Mouse (Mus musculus): Measurements from ENCODE around the gene Marc2. TPM values are rescaled to one million over a fixed set of nuclear protein-coding genes. Genes with fewer than 3 reads are reported as not detected.

Gene Marc2
- polyA plus RNA-seq, 1 experiment = 89.7 TPM

DNA sequence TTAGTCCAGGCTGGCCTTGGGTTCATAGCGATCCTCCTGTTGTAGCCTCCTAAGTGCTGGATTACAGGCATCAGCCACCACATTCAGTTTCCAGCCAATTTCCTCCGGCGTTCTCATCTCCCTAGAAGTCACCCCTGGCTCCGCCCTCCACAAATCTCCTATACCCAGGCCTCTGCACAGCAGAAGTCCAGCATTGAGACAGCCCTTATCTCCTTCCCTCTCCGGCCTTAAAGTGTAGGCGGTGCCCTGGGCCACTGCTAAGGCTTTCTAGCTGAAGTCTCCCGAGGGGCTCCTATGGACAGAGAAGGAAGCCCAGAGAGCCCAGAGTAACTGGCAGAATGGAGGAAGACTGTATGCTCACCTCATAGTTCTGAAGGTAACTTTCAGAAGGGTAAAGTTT, 12.8 kb downstream of the Marc2 start:
- no peak for TF ChIP-seq GATA1 (IDR thresholded peaks at IDR 0.05; ENCODE audit: low read length)

DNA sequence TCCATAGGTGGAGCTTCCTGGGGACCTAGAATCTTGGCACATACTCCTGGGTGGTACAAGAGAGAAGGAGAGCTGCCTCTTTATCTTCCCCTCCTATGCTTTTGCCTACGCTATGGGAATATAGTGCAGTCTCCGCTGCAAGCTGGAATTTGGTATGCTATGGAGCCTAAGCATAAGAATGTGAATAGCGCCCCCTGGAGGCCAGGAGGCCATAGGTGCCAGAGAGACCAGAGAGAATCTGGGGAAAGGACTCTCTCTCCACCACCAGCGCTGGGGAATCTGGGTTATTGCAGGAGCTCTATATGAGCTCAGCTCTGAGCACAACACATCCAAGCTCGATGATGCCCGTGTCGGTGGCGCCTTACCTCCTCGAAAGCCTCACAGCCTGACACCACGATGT, 14.0 kb downstream of the Marc2 start:
- no peak for TF ChIP-seq GATA1 (IDR thresholded peaks at IDR 0.05; ENCODE audit: low read length)

DNA sequence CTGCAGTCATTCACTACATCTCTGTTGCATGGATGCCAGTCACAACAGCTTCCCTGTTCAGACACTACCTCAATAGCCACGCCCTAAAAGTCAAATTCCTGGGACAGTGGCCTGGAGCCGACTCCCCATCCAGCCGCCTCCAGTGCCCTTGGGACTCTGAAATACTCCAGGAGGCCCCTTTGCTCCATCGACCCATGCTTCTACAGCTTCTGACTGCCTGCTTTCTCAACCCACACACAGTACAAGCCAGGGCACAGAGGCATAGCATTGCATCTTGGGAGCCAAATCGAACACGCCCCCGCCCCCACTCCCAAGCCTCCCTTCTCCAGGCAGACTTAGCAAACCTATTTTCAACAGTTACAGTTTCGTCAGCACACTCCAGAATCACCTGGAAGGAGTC, 16.4 kb downstream of the Marc2 start:
- TF ChIP-seq GATA1 (IDR thresholded peaks at IDR 0.05; ENCODE audit: low read length) = no peak

DNA sequence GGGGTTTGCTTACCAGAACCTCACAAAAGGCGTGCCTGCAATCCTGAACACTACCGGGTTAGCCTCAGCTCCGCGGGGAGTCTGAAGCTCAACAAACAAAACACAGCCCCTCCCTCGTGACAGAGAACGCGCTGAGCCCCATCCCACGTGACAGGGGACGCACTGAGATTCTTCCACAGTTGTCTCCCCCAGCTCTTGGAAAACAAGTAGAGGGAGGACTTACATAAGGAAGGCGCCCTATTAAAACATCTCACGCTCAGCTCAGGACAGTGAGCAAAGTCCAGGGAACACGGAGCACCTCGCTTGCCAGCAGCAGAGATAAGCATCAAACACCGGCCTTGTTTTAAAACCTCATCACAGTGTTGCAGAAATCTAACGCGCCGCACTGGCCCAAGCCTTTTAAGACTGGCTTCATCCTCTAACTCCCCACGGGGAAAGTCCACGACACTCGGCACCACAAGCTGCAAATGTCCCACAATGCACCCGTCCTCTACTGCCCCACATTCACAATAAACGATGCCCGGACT, 19.0 kb downstream of the Marc2 start:
- no peak for TF ChIP-seq GATA1 (IDR thresholded peaks at IDR 0.05; ENCODE audit: low read length)

DNA sequence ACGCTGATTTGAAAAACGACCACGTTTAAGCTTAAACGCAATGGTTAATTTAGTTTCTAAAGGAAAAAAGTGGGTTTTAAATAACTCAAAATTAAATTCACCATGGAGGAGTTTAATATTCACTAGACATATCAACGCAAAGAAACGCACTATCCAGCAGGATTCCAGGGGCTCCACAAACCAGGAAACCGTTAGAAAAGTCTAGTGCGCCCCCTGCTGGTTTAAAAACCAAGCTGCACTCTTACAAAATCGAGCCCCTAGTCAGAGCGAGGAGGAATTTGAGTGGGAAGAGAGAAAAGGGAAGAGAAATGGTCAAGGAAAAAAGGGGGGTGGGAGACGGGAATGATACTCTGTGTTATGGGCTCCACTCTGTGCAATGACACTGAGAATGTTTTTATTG, 21.2 kb downstream of the Marc2 start:
- no peak for TF ChIP-seq GATA1 (IDR thresholded peaks at IDR 0.05; ENCODE audit: low read length)

DNA sequence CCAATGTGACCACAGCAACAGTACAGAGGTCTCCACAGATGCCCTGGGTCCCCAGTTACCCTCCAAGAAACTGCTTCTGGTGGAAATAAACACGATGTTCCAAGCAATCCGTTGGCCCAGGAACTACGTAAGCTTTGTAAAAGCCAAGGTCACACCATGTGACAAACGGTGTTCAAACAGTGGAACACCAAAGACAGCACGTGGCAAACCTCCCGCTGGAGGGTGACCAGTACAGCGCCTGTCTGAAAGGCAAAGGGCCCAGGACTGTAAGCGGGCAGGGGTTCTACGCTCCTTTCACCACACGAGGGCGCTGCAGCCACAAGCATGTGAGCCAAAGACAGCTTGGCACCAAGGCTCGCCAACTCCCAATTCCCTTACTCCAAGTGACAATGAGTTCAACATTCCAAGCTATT, 21.8 kb downstream of the Marc2 start:
- TF ChIP-seq GATA1 (IDR thresholded peaks at IDR 0.05; ENCODE audit: low read length) = no peak

DNA sequence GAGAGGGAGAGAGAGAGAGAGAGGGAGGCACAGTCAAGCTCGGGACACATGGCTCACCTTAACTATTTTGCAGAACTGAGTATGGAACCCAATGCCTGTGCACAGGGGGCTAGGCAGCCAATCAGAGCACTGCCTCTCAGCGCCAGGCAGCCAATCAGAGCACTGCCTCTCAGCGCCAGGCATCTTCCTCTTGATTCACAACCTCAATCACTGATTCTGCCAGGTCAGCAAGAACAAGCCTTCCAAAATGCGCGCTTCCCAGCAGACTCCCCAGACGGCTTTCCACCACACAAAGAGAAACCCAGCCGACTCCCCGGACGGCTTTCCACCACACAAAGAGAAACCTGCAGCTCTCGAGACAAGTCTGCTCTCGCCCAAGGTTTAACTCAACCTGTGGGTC, 23.6 kb downstream of the Marc2 start:
- TF ChIP-seq GATA1 (IDR thresholded peaks at IDR 0.05; ENCODE audit: low read length) = no peak

DNA sequence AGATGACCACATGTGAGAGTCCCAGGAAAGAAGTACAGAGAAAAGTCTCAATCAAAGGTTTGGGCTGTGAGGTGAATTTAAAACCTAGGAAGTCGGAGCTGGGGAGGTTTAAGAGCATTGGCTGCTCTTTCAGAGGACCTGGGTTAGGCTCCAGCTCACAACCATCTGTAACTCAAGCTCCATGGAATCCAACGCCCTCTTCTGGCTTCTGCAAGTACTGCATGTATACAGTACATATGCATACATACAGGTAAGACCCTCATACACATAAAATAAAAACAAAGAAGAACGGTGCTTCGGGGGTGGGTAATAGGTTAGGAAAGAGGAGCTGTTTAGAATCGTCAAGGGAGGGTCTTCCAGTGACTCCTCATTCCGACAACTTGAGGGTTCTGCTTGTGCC, 28.5 kb downstream of the Marc2 start:
- no peak for TF ChIP-seq GATA1 (IDR thresholded peaks at IDR 0.05; ENCODE audit: low read length)

DNA sequence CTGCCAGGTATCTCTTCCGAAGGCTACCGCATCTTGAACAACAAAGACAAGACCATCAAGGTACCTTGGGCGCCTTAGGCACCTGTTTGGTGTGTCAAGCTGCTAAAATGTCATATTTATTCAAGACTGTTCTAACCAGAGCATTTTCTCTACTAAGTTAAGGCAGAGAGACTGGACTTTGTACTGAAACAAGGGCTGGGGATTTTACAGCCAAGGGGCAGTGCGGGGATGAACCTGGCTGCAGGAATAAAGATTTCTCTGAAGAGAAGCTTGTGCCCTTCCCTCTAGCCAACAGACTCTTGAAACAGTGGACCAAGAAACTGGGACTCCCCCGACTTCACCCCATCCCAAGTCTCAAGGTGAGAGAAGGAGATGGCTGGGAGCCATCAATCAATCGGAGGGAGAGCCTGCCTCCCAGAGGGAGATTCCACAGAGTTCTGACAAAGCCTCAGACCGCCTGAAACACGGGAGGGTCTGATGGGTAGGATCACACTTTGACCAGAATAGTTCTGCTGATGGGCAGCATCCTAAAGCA, 34.5 kb downstream of the Marc2 start:
- TF ChIP-seq GATA1 (IDR thresholded peaks at IDR 0.05; ENCODE audit: low read length) = no peak

DNA sequence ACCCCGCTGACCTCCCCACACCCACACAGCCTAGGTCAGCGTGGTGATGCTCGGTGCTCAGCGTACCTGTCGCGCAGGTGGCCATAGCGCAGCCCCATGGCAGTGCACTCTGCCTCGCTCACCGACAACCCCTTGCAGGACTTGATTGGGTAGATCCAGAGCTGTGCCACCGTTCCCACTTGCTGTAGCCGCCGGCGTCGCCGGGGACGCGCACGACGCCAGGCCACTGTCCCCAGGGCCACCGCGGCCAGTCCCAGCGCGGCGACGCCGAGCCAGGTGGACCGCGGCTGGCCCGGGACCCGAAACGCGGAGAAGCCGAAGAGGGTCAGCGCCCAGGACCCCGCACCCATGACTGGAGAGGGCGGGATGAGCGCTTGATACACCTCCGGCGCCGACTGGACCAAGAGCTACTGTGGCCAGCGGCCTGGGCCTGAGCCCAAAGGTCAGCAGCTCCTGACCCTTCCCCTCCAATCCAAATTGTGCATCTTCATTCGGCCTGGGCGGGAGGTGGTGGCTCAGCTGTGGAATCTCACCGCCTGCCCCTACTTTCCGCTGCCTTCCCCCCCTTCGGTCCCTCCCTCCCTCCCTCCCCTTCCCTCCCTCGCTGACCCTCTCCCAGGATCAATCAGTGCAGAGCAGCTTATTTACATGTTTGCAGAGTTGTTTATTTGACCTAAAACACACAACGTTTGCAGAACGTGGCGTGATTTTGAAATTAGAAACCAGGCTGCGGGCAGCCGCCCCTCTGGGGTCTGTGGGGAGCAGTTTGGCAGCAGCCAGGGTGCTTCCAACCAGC, 35.3 kb downstream of the Marc2 start, which contains the start of gene Marc1:
Marc1 (minus strand) TSS at position 534 of the 796 bp plus-strand sequence.
- TF ChIP-seq GATA1 (IDR thresholded peaks at IDR 0.05; ENCODE audit: low read length) = no peak

DNA sequence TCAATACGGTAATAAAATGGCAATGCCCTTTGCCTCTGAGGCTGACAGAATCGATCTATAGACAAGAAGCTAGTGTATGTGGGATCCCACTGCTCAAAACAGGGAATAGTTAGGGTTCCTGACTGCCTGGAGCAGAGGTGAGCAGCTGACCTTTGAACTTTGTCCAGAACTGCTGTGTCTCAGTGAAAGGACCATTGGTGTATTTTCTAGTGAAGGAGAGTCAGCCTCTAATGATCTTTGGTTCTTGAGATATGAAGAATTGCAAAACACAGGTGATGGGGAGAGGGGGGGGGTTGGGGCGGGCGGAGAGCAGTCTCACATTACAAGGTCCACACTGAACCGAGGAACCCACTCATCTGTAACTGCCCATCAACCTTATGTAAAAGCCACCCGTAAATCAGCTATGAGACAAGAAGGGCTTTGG, 36.7 kb downstream of the Marc2 start:
- TF ChIP-seq GATA1 (IDR thresholded peaks at IDR 0.05; ENCODE audit: low read length) = no peak

DNA sequence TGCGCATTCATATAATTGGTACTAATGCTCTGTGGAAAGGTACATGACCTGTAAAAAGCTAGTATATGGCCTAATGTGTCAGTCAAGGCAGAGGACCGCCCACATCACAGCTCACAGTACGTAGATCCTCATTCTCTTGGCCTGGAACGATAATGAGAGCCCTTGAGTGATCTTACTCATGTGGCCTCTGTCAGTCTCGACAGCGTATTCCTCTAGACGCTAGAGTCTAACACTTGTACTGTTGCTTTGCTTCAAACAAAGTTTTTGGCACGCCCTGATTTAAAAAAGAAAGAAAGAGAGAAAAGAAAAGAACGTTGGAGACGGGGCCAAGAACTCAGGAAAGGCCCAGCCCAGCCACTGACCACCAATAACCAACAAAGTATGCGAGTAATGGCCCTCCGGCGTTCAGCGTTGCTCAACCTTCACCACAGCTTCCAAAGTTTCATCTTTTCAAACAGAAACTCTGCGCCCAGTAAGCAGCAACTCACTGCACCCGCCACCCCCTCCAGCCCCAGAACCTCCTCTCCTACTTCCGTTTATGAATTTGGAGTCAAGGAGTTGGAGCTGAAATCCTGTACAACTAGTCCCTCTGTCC, 37.7 kb downstream of the Marc2 start:
- TF ChIP-seq GATA1 (IDR thresholded peaks at IDR 0.05; ENCODE audit: low read length) = no peak

DNA sequence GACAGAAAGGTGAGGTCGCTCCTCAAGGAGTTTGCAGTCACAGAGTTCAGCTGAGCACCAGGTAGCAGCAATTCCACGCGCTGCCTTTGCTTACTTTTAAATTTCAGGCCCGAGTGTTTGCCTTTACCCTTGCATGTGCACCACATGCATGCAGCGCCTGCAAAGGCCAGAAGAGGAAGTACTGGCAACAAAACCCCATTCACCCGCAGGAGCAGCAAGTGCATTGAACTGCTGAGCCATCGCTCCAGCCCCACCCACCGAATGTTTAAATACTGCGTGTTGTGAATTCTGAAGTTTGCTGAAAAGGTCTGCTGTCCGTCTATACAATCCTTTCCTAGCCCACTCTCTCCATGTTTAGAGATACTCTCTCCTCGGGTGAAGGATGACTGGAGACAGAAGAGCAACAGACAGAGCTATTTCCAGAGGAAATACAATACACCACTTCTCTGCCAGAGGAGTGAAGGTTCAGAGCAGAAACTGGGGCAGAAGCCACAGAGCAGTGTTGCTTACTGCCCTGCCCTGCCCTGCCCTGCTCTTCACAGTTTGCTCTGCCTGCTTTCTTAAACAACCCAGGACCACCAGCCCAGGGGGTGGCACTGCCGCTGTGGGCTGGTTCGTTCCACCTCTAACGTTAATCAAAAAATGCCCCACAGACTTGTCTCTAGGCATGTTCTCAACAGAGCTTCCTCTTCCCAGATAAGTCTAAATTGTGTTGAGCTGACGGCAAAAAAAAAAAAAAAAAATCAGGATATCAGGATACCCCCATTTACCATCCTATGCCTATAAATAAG, 38.4 kb downstream of the Marc2 start:
- TF ChIP-seq GATA1 (IDR thresholded peaks at IDR 0.05; ENCODE audit: low read length) = no peak

DNA sequence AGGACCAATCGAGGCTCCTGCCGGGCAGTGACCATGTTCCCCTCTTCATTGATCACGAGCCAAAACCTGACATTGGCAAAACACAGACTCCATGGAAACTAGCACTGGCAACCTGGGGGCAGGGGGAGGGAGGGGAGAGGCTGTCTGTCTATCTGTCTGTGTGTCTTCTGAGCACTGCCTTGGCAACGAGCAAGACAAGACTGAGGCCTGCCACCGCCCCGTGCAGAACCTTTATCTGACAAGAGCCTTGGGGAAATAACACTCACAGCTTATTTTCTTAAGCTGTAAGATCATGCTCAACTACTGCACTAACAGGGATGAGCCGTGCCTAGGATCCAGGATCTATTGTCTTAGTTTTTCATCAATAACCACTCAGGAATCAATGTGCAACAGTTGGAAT, 39.1 kb downstream of the Marc2 start:
- no peak for TF ChIP-seq GATA1 (IDR thresholded peaks at IDR 0.05; ENCODE audit: low read length)

DNA sequence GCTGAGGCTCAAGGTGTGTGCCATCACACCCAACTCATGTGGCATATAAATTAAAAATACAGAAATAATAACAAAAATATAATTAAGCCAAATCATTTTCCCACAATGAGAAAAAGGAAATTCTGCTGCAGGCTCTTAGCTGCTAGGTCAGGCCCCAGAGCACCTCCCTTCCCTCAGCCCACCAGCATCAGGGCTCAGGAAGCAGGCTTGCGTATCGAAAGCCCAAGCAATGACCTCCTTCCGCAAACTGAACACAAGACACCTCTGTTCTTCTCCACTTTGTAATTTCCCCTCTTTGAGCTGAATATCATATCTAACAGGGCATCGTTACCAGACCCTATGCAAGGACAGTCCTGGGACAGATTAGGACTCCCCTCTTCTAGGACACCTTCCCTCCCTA, 40.5 kb downstream of the Marc2 start:
- TF ChIP-seq GATA1 (IDR thresholded peaks at IDR 0.05; ENCODE audit: low read length) = no peak

All from G1E-ER4 (cell line).